In the genomic region with DNA sequence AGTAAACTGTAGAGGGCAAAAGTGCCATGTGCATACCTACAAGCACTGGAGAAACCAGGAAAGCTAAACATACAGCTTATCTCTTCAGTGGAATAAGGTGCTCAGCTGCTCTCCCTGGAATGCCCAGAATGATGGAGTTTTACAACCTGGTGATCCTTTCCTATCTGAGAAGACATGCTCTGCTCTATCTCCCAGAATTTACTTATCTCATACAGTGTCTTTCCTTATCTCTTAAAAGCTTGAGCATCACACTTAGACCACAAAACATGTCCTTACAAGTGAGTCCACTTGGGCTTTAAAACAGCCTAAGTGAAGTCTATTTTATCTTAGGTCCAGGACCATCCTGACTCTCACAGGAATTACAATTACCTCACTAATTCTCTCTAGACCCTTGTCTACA, we compare ENCODE assay signal across 26 mouse cellular contexts.
"Had no signal": no experiment of that assay in that cellular context is flagged by ENCODE, and none has a peak within 500 bp of the region (broad histone marks: within the 10 kb centered on the region; RNA-seq: fewer than 3 reads in every experiment).

No protein-coding gene starts in this region.

- H3K36me3 ChIP-seq: embryonic facial prominence, embryonic 10.5 days; embryonic facial prominence, embryonic 12.5 days; embryonic facial prominence, embryonic 13.5 days; embryonic facial prominence, embryonic 15.5 days; forebrain, embryonic 10.5 days; forebrain, embryonic 12.5 days; forebrain, embryonic 15.5 days; heart, embryonic 10.5 days had no signal

- H3K9ac ChIP-seq: embryonic facial prominence, embryonic 12.5 days; embryonic facial prominence, embryonic 13.5 days; embryonic facial prominence, embryonic 15.5 days; forebrain, embryonic 12.5 days; forebrain, embryonic 13.5 days; forebrain, embryonic 15.5 days; forebrain, postnatal 0 days had no signal

- H3K9me3 ChIP-seq: embryonic facial prominence, embryonic 10.5 days; embryonic facial prominence, embryonic 12.5 days; embryonic facial prominence, embryonic 13.5 days; embryonic facial prominence, embryonic 15.5 days; forebrain, embryonic 10.5 days; forebrain, embryonic 12.5 days; forebrain, embryonic 13.5 days; forebrain, embryonic 15.5 days; heart, embryonic 10.5 days had no signal

- H3K4me1 ChIP-seq: embryonic facial prominence, embryonic 10.5 days; embryonic facial prominence, embryonic 12.5 days; embryonic facial prominence, embryonic 13.5 days; embryonic facial prominence, embryonic 15.5 days; forebrain, embryonic 10.5 days; forebrain, embryonic 12.5 days; forebrain, embryonic 13.5 days; forebrain, embryonic 15.5 days; heart, embryonic 10.5 days had no signal

- H3K27ac ChIP-seq: embryonic facial prominence, embryonic 10.5 days; embryonic facial prominence, embryonic 12.5 days; embryonic facial prominence, embryonic 13.5 days; embryonic facial prominence, embryonic 15.5 days; forebrain, embryonic 10.5 days; forebrain, embryonic 12.5 days; forebrain, embryonic 13.5 days; forebrain, embryonic 15.5 days; gastrocnemius, adult 2 months; heart, adult 2 months; heart, embryonic 10.5 days had no signal

- ATAC-seq: forebrain, embryonic 13.5 days; forebrain, embryonic 14.5 days; forebrain, embryonic 15.5 days; forebrain, embryonic 16.5 days; forebrain, postnatal 0 days had no signal

- H3K4me3 ChIP-seq: embryonic facial prominence, embryonic 10.5 days; embryonic facial prominence, embryonic 12.5 days; embryonic facial prominence, embryonic 13.5 days; embryonic facial prominence, embryonic 15.5 days; erythroblast, embryonic 14.5 days; forebrain, embryonic 10.5 days; forebrain, embryonic 12.5 days; forebrain, embryonic 13.5 days; forebrain, embryonic 15.5 days; gastrocnemius, adult 2 months; heart, adult 2 months; heart, embryonic 10.5 days had no signal

- H3K27me3 ChIP-seq: embryonic facial prominence, embryonic 12.5 days; embryonic facial prominence, embryonic 13.5 days; embryonic facial prominence, embryonic 15.5 days; forebrain, embryonic 12.5 days; forebrain, embryonic 13.5 days; forebrain, embryonic 15.5 days had no signal

- DNase-seq: cerebellum, adult 9-11 months; cerebellum, postnatal 10 days; cerebellum, postnatal 14 days; cerebellum, postnatal 25 days; cerebellum, postnatal 36 days; embryo, embryonic 11 days; forebrain, postnatal 0 days; gastrocnemius, adult 2 months; gastrocnemius, postnatal 10 days; gastrocnemius, postnatal 14 days; gastrocnemius, postnatal 25 days; gastrocnemius, postnatal 36 days; heart, adult 18-20 months; heart, adult 2 months had no signal
